Mouse (Mus musculus): ENCODE measurements at regions not wholly inside any gene's neighbourhood (a gene's known extent, or its start where the extent isn't known, plus 50 kb on each side); places are given as distances from the start of the nearest gene placed in this dataset.
A peak's percentile ranks its signal among the peaks of the same experiment; 100 is the strongest.

- no peak for ATAC-seq (replicated peaks; ENCODE audit: poor library complexity, severe bottlenecking)
Observed at GRCm38 (mm10) chr2:56083226-56083625, 647.5 kb downstream of the Kcnj3 start.

GRCm38 (mm10) chr2:56109531-56109930 lies 673.8 kb downstream of the Kcnj3 start:
- ATAC-seq (replicated peaks; ENCODE audit: poor library complexity, severe bottlenecking): peak; percentile 33; the same call in 1 of the 2 replicates

- ATAC-seq (replicated peaks; ENCODE audit: poor library complexity, severe bottlenecking): no peak
Observed at GRCm38 (mm10) chr2:56109975-56110374, 674.2 kb downstream of the Kcnj3 start.

- ATAC-seq (replicated peaks; ENCODE audit: poor library complexity, severe bottlenecking): peak; percentile 93
Observed at GRCm38 (mm10) chr2:56114469-56114868, 678.7 kb downstream of the Kcnj3 start.

GRCm38 (mm10) chr2:56119368-56119767 lies 683.6 kb downstream of the Kcnj3 start:
- ATAC-seq (replicated peaks; ENCODE audit: poor library complexity, severe bottlenecking): peak; percentile 63

GRCm38 (mm10) chr2:56147107-56147615 lies 711.4 kb downstream of the Kcnj3 start:
- no peak for ATAC-seq (replicated peaks; ENCODE audit: poor library complexity, severe bottlenecking)

GRCm38 (mm10) chr2:56196449-56196848 lies 760.7 kb downstream of the Kcnj3 start:
- no peak for ATAC-seq (replicated peaks; ENCODE audit: poor library complexity, severe bottlenecking)

GRCm38 (mm10) chr2:56227476-56227875 lies 791.7 kb downstream of the Kcnj3 start:
- no peak for ATAC-seq (replicated peaks; ENCODE audit: poor library complexity, severe bottlenecking)

GRCm38 (mm10) chr2:56233042-56233441 lies 797.3 kb downstream of the Kcnj3 start:
- no peak for ATAC-seq (replicated peaks; ENCODE audit: poor library complexity, severe bottlenecking)

- no peak for ATAC-seq (replicated peaks; ENCODE audit: poor library complexity, severe bottlenecking)
Observed at GRCm38 (mm10) chr2:56257044-56257954, 821.5 kb downstream of the Kcnj3 start.

- ATAC-seq (replicated peaks; ENCODE audit: poor library complexity, severe bottlenecking): peak; percentile 100
Observed at GRCm38 (mm10) chr2:56304920-56305319, 818.9 kb downstream of the Nr4a2 start.

GRCm38 (mm10) chr2:56321692-56322091 lies 802.1 kb downstream of the Nr4a2 start:
- no peak for ATAC-seq (replicated peaks; ENCODE audit: poor library complexity, severe bottlenecking)

GRCm38 (mm10) chr2:56322508-56322907 lies 801.3 kb downstream of the Nr4a2 start:
- ATAC-seq (replicated peaks; ENCODE audit: poor library complexity, severe bottlenecking): no peak

- ATAC-seq (replicated peaks; ENCODE audit: poor library complexity, severe bottlenecking): no peak
Observed at GRCm38 (mm10) chr2:56335974-56336373, 787.8 kb downstream of the Nr4a2 start.

GRCm38 (mm10) chr2:56364065-56364464 lies 759.7 kb downstream of the Nr4a2 start:
- no peak for ATAC-seq (replicated peaks; ENCODE audit: poor library complexity, severe bottlenecking)
